In genomic region chr3:55315827-55316226, GRCm38 (mm10) we compare ENCODE assay signal across 21 mouse cellular contexts.
A peak's percentile ranks its signal among the peaks of the same experiment; 100 is the strongest.
DNase-seq lines count a peak whose midpoint lies in the region; ATAC-seq and TF ChIP-seq lines count a peak whose summit lies in the region.
"Had no signal": no experiment of that assay in that cellular context is flagged by ENCODE, and none has a peak within 500 bp of the region (broad histone marks: within the 10 kb centered on the region; RNA-seq: fewer than 3 reads in every experiment).

No protein-coding gene starts in this region.

- 67% methylated on average over 8 of the region's 8 CpGs for WGBS in forebrain, embryonic 16.5 days
- WGBS in forebrain, embryonic 12.5 days: 85% methylated on average over 8 of the region's 8 CpGs
- WGBS in kidney, embryonic 15.5 days: 84% methylated on average over 8 of the region's 8 CpGs
- WGBS in hindbrain, embryonic 14.5 days: 93% methylated on average over 8 of the region's 8 CpGs

- H3K4me2 ChIP-seq in forebrain, embryonic 16.5 days (ENCODE audit: low read length): no peak overlapping the region
- no peak overlapping the region for H3K4me2 ChIP-seq in forebrain, embryonic 12.5 days
- H3K4me2 ChIP-seq in kidney, embryonic 15.5 days: no peak overlapping the region
- H3K4me2 ChIP-seq in hindbrain, embryonic 14.5 days (replicated peaks): no peak overlapping the region
- H3K4me2 ChIP-seq: embryonic facial prominence, embryonic 13.5 days; hindbrain, embryonic 13.5 days; intestine, embryonic 15.5 days; limb, embryonic 13.5 days had no signal

- no peak for TF ChIP-seq CTCF in brain, embryonic 14.5 days (IDR thresholded peaks at IDR 0.05; ENCODE audit: borderline replicate concordance, extremely low read depth, insufficient read depth, insufficient read length)

- H3K9me3 ChIP-seq in forebrain, embryonic 16.5 days (ENCODE audit: control insufficient read depth, low read length): no peaks in the 10 kb centered on the region
- no peaks in the 10 kb centered on the region for H3K9me3 ChIP-seq in forebrain, embryonic 12.5 days
- no peaks in the 10 kb centered on the region for H3K9me3 ChIP-seq in kidney, embryonic 15.5 days (replicated peaks)
- no peaks in the 10 kb centered on the region for H3K9me3 ChIP-seq in hindbrain, embryonic 14.5 days (ENCODE audit: control insufficient read depth, low read length)
- H3K9me3 ChIP-seq: embryonic facial prominence, embryonic 13.5 days; heart, embryonic 10.5 days; hindbrain, embryonic 13.5 days; intestine, embryonic 15.5 days; limb, embryonic 13.5 days; megakaryocyte, embryonic 14.5 days had no signal

- no peaks in the 10 kb centered on the region for H3K27me3 ChIP-seq in forebrain, embryonic 16.5 days (replicated peaks; ENCODE audit: control insufficient read depth, insufficient read depth, low read length)
- H3K27me3 ChIP-seq in forebrain, embryonic 12.5 days: no peaks in the 10 kb centered on the region
- no peaks in the 10 kb centered on the region for H3K27me3 ChIP-seq in kidney, embryonic 15.5 days
- H3K27me3 ChIP-seq in hindbrain, embryonic 14.5 days (ENCODE audit: control insufficient read depth, insufficient read depth, low read length): no peaks in the 10 kb centered on the region
- H3K27me3 ChIP-seq: embryonic facial prominence, embryonic 13.5 days; hindbrain, embryonic 13.5 days; intestine, embryonic 15.5 days; limb, embryonic 13.5 days; megakaryocyte, embryonic 14.5 days had no signal

- TF ChIP-seq POLR2A in brain, embryonic 14.5 days (IDR thresholded peaks at IDR 0.05; ENCODE audit: borderline replicate concordance, extremely low read depth, insufficient read depth, insufficient read length, poor library complexity, severe bottlenecking): no peak

- peak overlapping the region; percentile 47 for H3K27ac ChIP-seq in forebrain, embryonic 16.5 days (ENCODE audit: low read length)
- no peak overlapping the region for H3K27ac ChIP-seq in forebrain, embryonic 12.5 days
- no peak overlapping the region for H3K27ac ChIP-seq in kidney, embryonic 15.5 days
- H3K27ac ChIP-seq in hindbrain, embryonic 14.5 days: no peak overlapping the region
- H3K27ac ChIP-seq: embryonic facial prominence, embryonic 13.5 days; heart, embryonic 10.5 days; hindbrain, embryonic 13.5 days; intestine, embryonic 15.5 days; limb, embryonic 13.5 days; liver, embryonic 14.5 days; stomach, postnatal 0 days had no signal

- ATAC-seq in forebrain, embryonic 16.5 days: 0 out of 2 replicates have a peak, but pooled peaks have one; percentile 63
- ATAC-seq in forebrain, embryonic 12.5 days (ENCODE audit: low FRiP score): no peak
- no peak for ATAC-seq in kidney, embryonic 15.5 days (replicated peaks; ENCODE audit: low FRiP score)
- no peak for ATAC-seq in hindbrain, embryonic 14.5 days (ENCODE audit: low FRiP score)
- ATAC-seq: intestine, embryonic 15.5 days; midbrain, embryonic 16.5 days had no signal

- H3K9ac ChIP-seq in forebrain, embryonic 16.5 days (replicated peaks; ENCODE audit: low read depth, low read length): no peak overlapping the region
- no peak overlapping the region for H3K9ac ChIP-seq in forebrain, embryonic 12.5 days
- no peak overlapping the region for H3K9ac ChIP-seq in kidney, embryonic 15.5 days
- no peak overlapping the region for H3K9ac ChIP-seq in hindbrain, embryonic 14.5 days
- H3K9ac ChIP-seq: embryonic facial prominence, embryonic 13.5 days; hindbrain, embryonic 13.5 days; intestine, embryonic 15.5 days; limb, embryonic 13.5 days; liver, embryonic 14.5 days had no signal

- H3K4me3 ChIP-seq in forebrain, embryonic 16.5 days (replicated peaks; ENCODE audit: low read length): no peak overlapping the region
- no peak overlapping the region for H3K4me3 ChIP-seq in forebrain, embryonic 12.5 days (replicated peaks)
- H3K4me3 ChIP-seq in kidney, embryonic 15.5 days (replicated peaks): no peak overlapping the region
- H3K4me3 ChIP-seq in hindbrain, embryonic 14.5 days (replicated peaks; ENCODE audit: low read length): no peak overlapping the region
- H3K4me3 ChIP-seq: embryonic facial prominence, embryonic 13.5 days; heart, embryonic 10.5 days; hindbrain, embryonic 13.5 days; intestine, embryonic 15.5 days; limb, embryonic 13.5 days; megakaryocyte, embryonic 14.5 days had no signal

- H3K4me1 ChIP-seq in forebrain, embryonic 16.5 days (replicated peaks; ENCODE audit: control insufficient read depth, insufficient read depth, low read length): peaks cover 17% of the 10 kb centered on the region
- no peaks in the 10 kb centered on the region for H3K4me1 ChIP-seq in forebrain, embryonic 12.5 days
- H3K4me1 ChIP-seq in kidney, embryonic 15.5 days: no peaks in the 10 kb centered on the region
- no peaks in the 10 kb centered on the region for H3K4me1 ChIP-seq in hindbrain, embryonic 14.5 days (replicated peaks; ENCODE audit: control insufficient read depth, insufficient read depth, low read length)
- H3K4me1 ChIP-seq: embryonic facial prominence, embryonic 13.5 days; heart, embryonic 10.5 days; hindbrain, embryonic 13.5 days; intestine, embryonic 15.5 days; limb, embryonic 13.5 days; megakaryocyte, embryonic 14.5 days had no signal

- DNase-seq in brain, embryonic 14.5 days (ENCODE audit: low read depth): peak; percentile 49
- peak; percentile 71 to 77 for DNase-seq in left cerebral cortex, adult 9 months (ENCODE audit: low spot score in 2 of 2)
- DNase-seq in right cerebral cortex, postnatal 25 days: peak; percentile 61
- DNase-seq in hindbrain, embryonic 14.5 days (ENCODE audit: low spot score): no peak
- DNase-seq: adrenal gland, postnatal 10 days; cerebellum, adult 2 months; heart, postnatal 14 days; retina, postnatal 1 day; thymus, postnatal 14 days had no signal

- H3K36me3 ChIP-seq in forebrain, embryonic 16.5 days (ENCODE audit: control insufficient read depth, insufficient read depth): no peaks in the 10 kb centered on the region
- no peaks in the 10 kb centered on the region for H3K36me3 ChIP-seq in forebrain, embryonic 12.5 days (replicated peaks)
- no peaks in the 10 kb centered on the region for H3K36me3 ChIP-seq in kidney, embryonic 15.5 days
- H3K36me3 ChIP-seq in hindbrain, embryonic 14.5 days (replicated peaks; ENCODE audit: control insufficient read depth, insufficient read depth): 0 out of 2 replicates have a peak, but pooled peaks cover 3% of the 10 kb centered on the region
- H3K36me3 ChIP-seq: embryonic facial prominence, embryonic 13.5 days; heart, embryonic 10.5 days; intestine, embryonic 15.5 days; limb, embryonic 13.5 days had no signal
